Mouse (Mus musculus) hindbrain, postnatal 0 days (tissue): ENCODE measurements around the gene Taar7f. TPM values are rescaled to one million over a fixed set of nuclear protein-coding genes. Genes with fewer than 3 reads are reported as not detected.
A peak's percentile ranks its signal among the peaks of the same experiment; 100 is the strongest.
"Not testable (repeated sequence)": the region's sequence is repeated elsewhere in the genome, so short reads cannot be mapped to it uniquely, and the experiment has no call there.

Experiments
- ATAC-seq: fragments of 200-750 bp; cut with Nextera tagmentation; 2 replicates; pipeline ENCODE4 v1.8.0; 2017; ENCODE audit warnings: mild to moderate bottlenecking, moderate TSS enrichment, moderate library complexity
- DNase-seq: peaks from one replicate; pipeline ENCODE4 v3.0.0-alpha.2; 2015; ENCODE audit warnings: low spot score
- H3K27ac ChIP-seq: fragments of 300-500 bp; sonication (generic); 2 replicates; pipeline ENCODE4 v1.5.1; 2014; ENCODE audit warnings: mild to moderate bottlenecking
- H3K27me3 ChIP-seq: fragments of 300-500 bp; sonication (generic); 2 replicates; pipeline ENCODE4 v1.6.1; 2014; ENCODE audit warnings: low read length, mixed read lengths; ENCODE audit not compliant: insufficient read depth
- H3K36me3 ChIP-seq: fragments of 300-500 bp; sonication (generic); 2 replicates; pipeline ENCODE4 v1.6.1; 2014; ENCODE audit warnings: low read length, mixed read lengths; ENCODE audit not compliant: insufficient read depth
- H3K4me1 ChIP-seq: fragments of 300-500 bp; sonication (generic); 2 replicates; pipeline ENCODE4 v1.6.1; 2014; ENCODE audit warnings: antibody characterized with exemption, low read length, mixed read lengths; ENCODE audit not compliant: insufficient read depth
- H3K4me2 ChIP-seq: fragments of 300-500 bp; sonication (generic); 2 replicates; pipeline ENCODE4 v1.6.1; 2014; ENCODE audit warnings: low read depth, mild to moderate bottlenecking, low read length, moderate library complexity, mixed read lengths
- H3K4me3 ChIP-seq: fragments of 300-500 bp; sonication (generic); 2 replicates; pipeline ENCODE4 v1.5.1; 2014; ENCODE audit warnings: low read length
- H3K9ac ChIP-seq: fragments of 300-500 bp; sonication (generic); replicated peaks from 2 replicates; pipeline ENCODE4 v1.6.1; 2014; ENCODE audit warnings: mild to moderate bottlenecking, low read length, moderate library complexity, mixed read lengths
- H3K9me3 ChIP-seq: fragments of 300-500 bp; sonication (generic); 2 replicates; pipeline ENCODE4 v1.6.1; 2016; ENCODE audit warnings: low read length, mixed read lengths
- CTCF ChIP-seq: IDR thresholded peaks from 2 replicates; pipeline ENCODE4 v1.5.1; 2016; ENCODE audit warnings: antibody characterized with exemption, control low read depth, low read depth
- WGBS: fragments of 180-500 bp; shearing (Covaris S2); extraction: QIAGEN DNeasy Blood & Tissue Kit; methylation state at CpG from one replicate; pipeline ENCODE4 v1.1.7; 2014; 5-methylcytosine and 5-hydroxymethylcytosine counted together
- polyA plus RNA-seq: library from polyadenylated mRNA; unstranded; fragments of >200 nt; fragmentation: Nextera tagmentation; extraction: Ambion mirVana; gene quantifications from 2 replicates; pipeline ENCODE4 v1.2.1, GENCODE M21; 2015
- total RNA-seq: library from RNA; depleted of rRNA; stranded (reverse); fragments of >200 nt; gene quantifications from 2 replicates; pipeline ENCODE4 v1.2.3, GENCODE M21; 2014

Gene Taar7f
- total and polyA plus RNA-seq, 2 experiments from 2014 or later = not detected

DNA sequence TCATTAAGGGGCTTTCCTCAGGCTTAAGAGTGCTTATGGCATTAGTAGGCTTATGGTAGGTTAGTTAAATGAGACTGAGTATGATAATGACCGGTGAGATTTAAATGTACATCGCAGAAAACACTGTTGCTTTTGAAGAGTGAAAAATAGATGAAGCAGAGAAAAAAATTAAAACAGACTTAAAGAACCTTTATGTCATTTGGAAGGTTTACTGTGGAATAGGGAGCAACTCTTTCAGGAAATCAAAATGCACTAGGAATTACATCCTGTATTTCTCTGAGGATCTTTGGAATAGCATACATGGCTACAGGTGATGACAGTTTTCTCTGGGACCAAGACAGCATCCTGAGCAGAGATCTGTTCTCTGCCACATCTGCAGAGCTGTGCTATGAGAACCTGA lies 12.0 kb upstream of the Taar7f start, which contains the start of gene Taar7e:
Taar7e (plus strand) TSS at position 301 of the 400 bp plus-strand sequence.
- no peak for ATAC-seq
- Histone ChIP-seq H3K9ac (no peak within 1 kb of the TSS), H3K9me3 (no peaks in the 10 kb centered on the region), H3K4me1 (no peaks in the 10 kb centered on the region), H3K36me3 (no peaks in the 10 kb centered on the region), H3K4me3 (no peak within 1 kb of the TSS), H3K27me3 (no peaks in the 10 kb centered on the region), H3K4me2 (no peak within 1 kb of the TSS), H3K27ac (no peak within 1 kb of the TSS)
- DNase-seq = no peak
- TF ChIP-seq CTCF = no peak
- WGBS = 88% methylated on average over 2 of the region's 2 CpGs

GRCm38 (mm10) chr10:24040120-24040869 lies 9.0 kb upstream of the Taar7f start:
- 71% methylated on average over 2 of the region's 2 CpGs for WGBS

DNA sequence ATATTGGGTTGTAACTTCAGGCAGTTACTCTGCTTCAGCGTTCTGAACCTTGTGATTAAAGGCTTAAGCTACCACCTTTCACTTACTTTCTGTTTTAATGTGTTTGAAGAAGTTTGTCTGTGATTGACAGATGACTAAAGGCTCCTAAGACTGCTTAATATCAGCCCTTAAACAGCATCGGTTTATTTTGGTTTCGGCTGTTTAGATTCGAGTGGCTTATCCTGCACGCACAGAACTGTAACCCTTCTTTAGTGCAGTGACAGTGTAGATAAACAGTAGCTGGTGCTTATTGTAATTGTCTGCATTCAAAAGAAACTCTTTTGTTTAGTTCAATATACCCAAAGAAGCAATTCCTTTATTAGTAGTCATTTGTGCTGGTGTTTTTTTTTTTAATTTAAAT lies 2.7 kb downstream of the Taar7f start:
- Histone ChIP-seq H3K4me3 (no peak overlapping the region), H3K4me2 (no peak overlapping the region), H3K9me3 (no peaks in the 10 kb centered on the region), H3K9ac (no peak overlapping the region), H3K4me1 (no peaks in the 10 kb centered on the region), H3K27ac (no peak overlapping the region), H3K27me3 (no peaks in the 10 kb centered on the region), H3K36me3 (no peaks in the 10 kb centered on the region)
- no peak for TF ChIP-seq CTCF
- no peak for DNase-seq
- 87% methylated on average over 5 of the region's 5 CpGs for WGBS
- ATAC-seq = no peak

More at GRCm38 (mm10) chr10:24040120-24040869, 9.0 kb upstream of the Taar7f start:
- H3K36me3 ChIP-seq = no peaks in the 10 kb centered on the region
- H3K4me1 ChIP-seq = no peaks in the 10 kb centered on the region
- DNase-seq = no peak
- no peak for TF ChIP-seq CTCF
- no peak for ATAC-seq
- no peaks in the 10 kb centered on the region for H3K27me3 ChIP-seq
- no peak overlapping the region for H3K4me2 ChIP-seq
- H3K9ac ChIP-seq = no peak overlapping the region
- H3K9me3 ChIP-seq = no peaks in the 10 kb centered on the region
- H3K27ac ChIP-seq = no peak overlapping the region
- no peak overlapping the region for H3K4me3 ChIP-seq

DNA sequence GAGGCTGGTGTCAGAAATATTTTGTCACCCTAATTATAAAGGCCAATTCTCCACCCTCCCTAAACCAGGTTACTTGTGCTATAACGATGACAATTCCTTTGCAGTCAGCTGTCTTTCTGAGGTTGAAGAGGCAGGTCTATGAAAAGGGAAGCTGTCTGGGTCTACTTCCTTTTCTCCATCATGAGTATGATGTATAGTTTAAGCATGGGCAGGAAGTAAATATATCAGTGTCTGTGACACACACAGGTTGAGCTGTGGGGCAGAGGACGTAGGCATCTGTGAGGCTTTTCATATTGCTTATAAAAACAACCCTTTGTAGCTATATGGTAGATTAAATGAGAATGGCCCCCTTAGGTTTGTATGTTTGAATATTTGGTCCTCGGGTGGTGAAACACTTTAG lies 9.7 kb downstream of the Taar7f start:
- Histone ChIP-seq H3K4me1 (no peaks in the 10 kb centered on the region), H3K27me3 (no peaks in the 10 kb centered on the region), H3K4me2 (no peak overlapping the region), H3K4me3 (no peak overlapping the region), H3K9ac (no peak overlapping the region), H3K27ac (no peak overlapping the region), H3K36me3 (no peaks in the 10 kb centered on the region), H3K9me3 (no peaks in the 10 kb centered on the region)
- ATAC-seq (no peak), DNase-seq (no peak)
- TF ChIP-seq CTCF = no peak
- 93% methylated on average over 3 of the region's 3 CpGs for WGBS

DNA sequence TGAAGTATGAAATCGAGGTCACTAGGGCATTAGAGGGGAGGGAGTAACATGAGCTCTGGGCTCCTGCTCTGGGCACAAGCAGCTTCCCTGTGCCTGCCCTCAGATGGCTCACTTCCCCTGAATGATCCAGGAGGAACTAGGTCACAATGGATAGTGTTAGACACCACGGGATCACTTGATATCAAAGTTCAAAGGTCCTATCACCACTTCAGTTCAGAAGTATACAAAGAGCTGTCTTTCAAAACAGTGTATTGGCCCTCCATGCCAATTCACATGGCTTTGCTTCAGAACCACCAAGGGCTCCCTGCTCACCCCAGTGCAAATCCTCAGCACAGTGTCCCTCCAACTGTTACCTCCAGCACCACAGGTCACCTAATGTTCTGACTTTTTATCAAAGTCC lies 25.4 kb downstream of the Taar7f start:
- H3K4me2 ChIP-seq, H3K36me3 ChIP-seq, H3K4me1 ChIP-seq, H3K9me3 ChIP-seq, H3K27ac ChIP-seq, H3K9ac ChIP-seq, ATAC-seq, H3K4me3 ChIP-seq, DNase-seq, H3K27me3 ChIP-seq: not testable (repeated sequence)
- WGBS = 50% methylated on average over 2 of the region's 2 CpGs

- H3K27me3 ChIP-seq, H3K9me3 ChIP-seq, DNase-seq, H3K4me3 ChIP-seq, H3K27ac ChIP-seq, H3K36me3 ChIP-seq, ATAC-seq, H3K4me2 ChIP-seq, H3K4me1 ChIP-seq, H3K9ac ChIP-seq: not testable (repeated sequence)
- WGBS = 88% methylated on average over 2 of the region's 4 CpGs
Observed at GRCm38 (mm10) chr10:24076200-24076599, 26.9 kb downstream of the Taar7f start, which contains the start of gene Taar8a. Taar8a (plus strand) TSS chr10:24076500.

DNA sequence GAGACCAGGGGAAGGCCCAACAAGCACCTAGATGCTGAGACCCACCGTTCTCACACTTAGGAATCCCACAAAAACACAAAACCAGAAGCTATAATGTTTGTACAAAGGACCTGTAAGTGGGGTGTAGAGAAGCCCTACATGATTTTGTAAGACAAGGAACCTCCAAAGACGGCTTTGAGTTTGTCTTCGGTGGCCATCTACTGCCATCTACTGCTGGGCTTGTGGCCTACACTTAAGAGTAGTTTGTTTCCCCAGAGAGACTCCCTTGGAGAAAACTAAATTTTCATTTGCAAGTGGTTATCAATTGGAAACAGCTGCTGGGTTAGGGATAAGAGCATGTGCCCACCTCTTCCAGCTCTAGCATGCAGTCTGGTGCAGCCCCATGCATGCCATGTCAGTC lies 30.9 kb downstream of the Taar7f start:
- H3K9me3 ChIP-seq = no peaks in the 10 kb centered on the region
- H3K9ac ChIP-seq = no peak overlapping the region
- 51% methylated on average over 3 of the region's 3 CpGs for WGBS
- H3K27ac ChIP-seq = no peak overlapping the region
- ATAC-seq (no peak), DNase-seq (peak; percentile 66)
- no peaks in the 10 kb centered on the region for H3K4me1 ChIP-seq
- H3K27me3 ChIP-seq = no peaks in the 10 kb centered on the region
- no peak overlapping the region for H3K4me3 ChIP-seq
- H3K4me2 ChIP-seq = no peak overlapping the region
- no peaks in the 10 kb centered on the region for H3K36me3 ChIP-seq
- peak; percentile 67 for TF ChIP-seq CTCF
